Mouse (Mus musculus) bone marrow macrophage, adult 2 months (primary cell): Measurements from ENCODE around the gene Omd.

Experiments used
- CTCF ChIP-seq: IDR thresholded peaks from 2 replicates; pipeline ENCODE4 v1.5.1; 2012; ENCODE audit warnings: low read depth, mild to moderate bottlenecking, low read length, moderate library complexity
- POLR2A ChIP-seq: IDR thresholded peaks from 2 replicates; pipeline ENCODE4 v1.6.1; 2012; ENCODE audit warnings: mild to moderate bottlenecking, low read depth, low read length, borderline replicate concordance

- TF ChIP-seq CTCF (no peak), POLR2A (no peak)
These were observed 21.3 kb downstream of the Omd start for GRCm38 (mm10) chr13:49603603-49604002.
